Mouse (Mus musculus) skeletal muscle tissue, postnatal 0 days (tissue): ENCODE measurements around the gene Prss28. TPM values are rescaled to one million over a fixed set of nuclear protein-coding genes. Genes with fewer than 3 reads are reported as not detected.

ENCODE experiments used
- polyA plus RNA-seq: library from polyadenylated mRNA; unstranded; fragments of >200 nt; fragmentation: Nextera tagmentation; extraction: Ambion mirVana; gene quantifications from 2 replicates; pipeline ENCODE4 v1.2.1, GENCODE M21; 2015

Prss28 gene
- polyA plus RNA-seq = not detected in 2 replicates

GRCm38 (mm10) chr17:25308346-25308745 lies at the start of gene Prss28:
Gene Prss28, plus strand, starts transcription at chr17:25308646.

GRCm38 (mm10) chr17:25274571-25275346 lies 33.7 kb upstream of the Prss28 start, which contains the start of gene Ube2i:
Gene Ube2i, minus strand, starts transcription at chr17:25274622.

GRCm38 (mm10) chr17:25298094-25298493 lies 10.4 kb upstream of the Prss28 start, which contains the start of gene Prss34:
Gene Prss34, plus strand, starts transcription at chr17:25298394.

GRCm38 (mm10) chr17:25318354-25318753 lies 9.9 kb downstream of the Prss28 start, which contains the start of gene Prss29:
Gene Prss29, plus strand, starts transcription at chr17:25318654.

GRCm38 (mm10) chr17:25345462-25345861 lies 37.0 kb downstream of the Prss28 start, which contains the start of gene Tpsab1:
Gene Tpsab1, minus strand, starts transcription at chr17:25345562.

Other genes with a start within 250 kb of the Prss28 start
- 13.6 and 14.9 TPM in 2 replicates for gene Tmem204, start 225.1 kb upstream of the Prss28 start, polyA plus RNA-seq
- 19.1 and 19.4 TPM in 2 replicates for gene Telo2, start 192.7 kb upstream of the Prss28 start, polyA plus RNA-seq
- 1.2 and 3.2 TPM in 2 replicates for gene Ptx4, start 187.9 kb upstream of the Prss28 start, polyA plus RNA-seq
- 9.3 and 9.6 TPM in 2 replicates for gene Clcn7, start 175.3 kb upstream of the Prss28 start, polyA plus RNA-seq
- 0.05 TPM in 1 of 2 replicates, not detected in the other for gene Ccdc154, start 146.2 kb upstream of the Prss28 start, polyA plus RNA-seq
- gene Gm38655, start 133.2 kb upstream of the Prss28 start, polyA plus RNA-seq = not detected in 2 replicates
- gene BC003965, start 124.1 kb upstream of the Prss28 start, polyA plus RNA-seq = 28.3 and 29.6 TPM in 2 replicates
- gene Unkl, start 120.2 kb upstream of the Prss28 start, polyA plus RNA-seq = 3.0 and 3.6 TPM in 2 replicates
- gene Gnptg, start 68.5 kb upstream of the Prss28 start, polyA plus RNA-seq = 23.0 and 24.0 TPM in 2 replicates
- gene Tsr3, start 68.5 kb upstream of the Prss28 start, polyA plus RNA-seq = 38.4 TPM in 2 replicates
- gene Baiap3, start 52.3 kb upstream of the Prss28 start, polyA plus RNA-seq = 0.23 TPM in 1 of 2 replicates, not detected in the other
- 216 and 238 TPM in 2 replicates for gene Ube2i, start 34.0 kb upstream of the Prss28 start, polyA plus RNA-seq
- 10.4 and 15.0 TPM in 2 replicates for gene Prss34, start 10.3 kb upstream of the Prss28 start, polyA plus RNA-seq
- not detected in 2 replicates for gene Prss29, start 10.0 kb downstream of the Prss28 start, polyA plus RNA-seq
- gene Tpsab1, start 36.9 kb downstream of the Prss28 start, polyA plus RNA-seq = 11.2 and 11.8 TPM in 2 replicates
- 500 and 756 TPM in 2 replicates for gene Tpsb2, start 57.7 kb downstream of the Prss28 start, polyA plus RNA-seq
- 1.5 and 2.4 TPM in 2 replicates for gene Tpsg1, start 60.6 kb downstream of the Prss28 start, polyA plus RNA-seq
- gene Cacna1h, start 125.1 kb downstream of the Prss28 start, polyA plus RNA-seq = 4.3 and 5.4 TPM in 2 replicates
- gene Tekt4, start 146.0 kb downstream of the Prss28 start, polyA plus RNA-seq = not detected in 2 replicates
- 0.05 TPM in 1 of 2 replicates, not detected in the other for gene Sstr5, start 188.6 kb downstream of the Prss28 start, polyA plus RNA-seq